Mouse (Mus musculus) erythroblast, adult 5-6 weeks (primary cell): ENCODE measurements around the gene Gm11027. TPM values are rescaled to one million over a fixed set of nuclear protein-coding genes. Genes with fewer than 3 reads are reported as not detected.

Experiments
- ATAC-seq: replicated peaks from 2 replicates; pipeline ENCODE4 v1.8.0; 2016; ENCODE audit warnings: moderate number of reproducible peaks, mild to moderate bottlenecking, moderate TSS enrichment, inconsistent platforms; ENCODE audit not compliant: poor library complexity, low FRiP score, severe bottlenecking
- total RNA-seq, 2 experiments: library from RNA; stranded (forward) in 1 of 2; stranded (reverse) in 1 of 2; fragments of 150-400 nt in 1 of 2; fragments of 200-764, 138-1000 nt in 1 of 2; gene quantifications; 2 replicates each; pipeline versions ENCODE4 v1.2.3 to v1.2.4; 2015 to 2017; ENCODE audit warnings: low replicate concordance in 2 of 2

Gene Gm11027
- total RNA-seq, 2 experiments from 2014 or later = not detected

DNA sequence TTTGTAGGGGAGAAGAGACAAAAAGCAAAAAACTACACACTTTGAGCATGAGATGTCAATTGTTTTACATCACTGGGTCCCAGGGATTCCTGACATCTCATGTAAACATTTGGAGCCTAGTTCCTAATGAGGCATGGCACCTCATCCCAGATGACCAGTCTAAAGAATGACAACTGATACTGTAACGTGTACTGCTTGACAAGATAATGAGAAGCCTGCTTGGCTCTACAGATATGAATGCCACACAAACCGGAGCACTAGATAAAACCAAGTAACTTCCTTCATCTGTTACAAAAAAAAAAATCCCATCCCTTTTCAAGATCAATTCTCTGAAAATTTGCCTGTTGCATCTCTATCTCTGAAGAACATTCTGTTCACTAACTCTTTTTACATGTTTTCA lies 1.8 kb downstream of the Gm11027 start:
- ATAC-seq = no peak

DNA sequence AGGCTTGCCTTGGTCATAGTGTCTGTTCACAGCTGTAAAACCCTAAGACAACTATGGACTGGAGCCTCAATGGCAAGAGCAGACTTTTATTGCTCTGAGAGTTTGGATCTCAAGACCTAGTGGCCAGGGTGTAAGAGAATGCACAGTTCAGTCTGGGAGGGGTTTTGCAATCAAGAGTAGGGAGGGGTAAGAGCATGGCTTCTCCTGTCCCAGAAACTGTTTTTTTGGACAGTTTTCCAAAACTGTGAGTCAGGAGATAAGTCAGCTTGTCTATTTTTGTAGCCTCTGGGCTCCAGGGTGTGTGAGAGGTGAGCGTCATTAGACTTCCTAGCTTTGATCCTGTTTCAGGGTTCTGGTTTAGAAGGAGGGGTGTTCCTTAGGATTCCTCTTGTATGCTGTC lies 3.4 kb downstream of the Gm11027 start:
- ATAC-seq = no peak

DNA sequence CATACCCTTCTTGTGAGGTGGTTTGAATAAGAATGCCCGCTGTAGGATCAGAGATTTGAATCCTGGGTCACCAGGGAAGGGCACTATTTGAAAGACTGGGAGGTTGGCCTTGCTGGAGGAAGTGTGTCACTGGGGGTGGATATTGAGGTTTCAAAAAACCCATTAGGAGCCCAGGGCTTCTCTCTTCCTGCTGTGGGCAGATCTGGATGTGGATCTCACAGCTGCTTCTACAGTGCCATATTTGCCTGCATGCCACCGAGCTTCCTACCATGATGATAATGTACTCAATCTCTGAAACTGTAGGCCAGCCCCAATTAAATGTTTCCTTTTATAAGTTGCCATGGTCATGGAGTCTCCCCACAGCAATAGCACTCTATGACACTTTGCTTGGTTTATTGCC lies 4.0 kb downstream of the Gm11027 start:
- ATAC-seq = no peak

DNA sequence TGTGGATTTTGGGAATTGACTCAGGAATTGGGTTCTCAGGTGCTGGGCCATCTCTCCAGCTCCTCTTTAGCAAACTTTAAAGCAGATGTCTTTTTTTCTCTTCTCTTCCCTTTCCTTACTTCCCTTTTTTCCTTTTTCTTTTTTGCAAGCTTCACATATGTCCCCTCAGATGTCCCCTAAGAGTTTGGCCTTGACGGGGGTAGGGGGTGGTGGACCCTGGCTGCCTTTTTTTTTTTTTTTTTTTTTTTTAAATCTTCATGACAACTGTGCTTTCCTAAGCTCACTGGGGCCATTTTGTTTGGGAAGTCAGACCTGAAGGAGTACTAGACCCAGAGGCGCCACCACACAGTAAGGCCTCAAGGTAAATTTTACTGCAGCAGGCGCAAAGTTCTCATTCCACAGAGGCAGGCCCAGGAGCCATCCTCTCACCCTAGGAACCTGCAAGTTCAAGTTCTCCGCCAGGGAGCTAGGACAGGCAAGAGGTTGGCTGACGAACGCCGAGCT lies 5.0 kb downstream of the Gm11027 start:
- peak; percentile 21 for ATAC-seq

DNA sequence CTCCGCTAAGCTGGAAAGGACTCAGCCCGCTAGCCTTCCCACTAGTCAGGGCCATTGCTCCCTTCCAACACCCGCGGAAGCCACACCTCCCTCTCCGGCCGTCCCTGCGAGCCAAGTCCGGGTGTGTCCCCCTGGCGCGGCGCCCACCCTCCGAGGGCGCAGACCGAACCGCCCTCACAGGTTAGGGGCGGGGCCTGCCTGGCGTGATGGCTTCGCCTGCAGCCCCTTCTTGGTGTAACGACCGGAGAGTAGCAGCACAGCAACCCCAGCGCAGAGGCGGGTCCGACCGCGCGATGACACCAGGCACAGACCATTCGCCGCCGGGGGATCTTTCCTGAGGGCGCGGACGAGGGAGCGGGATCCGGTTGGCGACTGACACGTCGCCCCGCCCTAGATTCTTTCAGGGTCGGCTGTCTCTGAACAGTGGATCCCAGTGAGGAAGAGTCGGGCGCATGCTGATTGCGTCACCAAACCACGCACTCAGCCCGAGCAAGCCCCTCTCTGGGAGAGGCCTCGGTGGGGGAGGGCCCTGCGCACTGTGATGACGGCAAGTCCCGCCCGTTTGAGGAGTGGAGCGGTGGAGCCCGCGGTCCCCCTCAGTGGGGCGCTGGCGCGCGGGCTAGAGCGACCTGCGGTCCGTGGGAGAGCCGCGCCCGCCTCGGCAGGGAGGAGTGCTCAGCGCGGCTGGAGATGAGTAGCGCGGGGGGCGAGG lies 5.6 kb downstream of the Gm11027 start, which contains the start of gene Esyt2:
Gene Esyt2 (plus strand): TSS at position 544 of the 712 bp plus-strand sequence.
- peak; percentile 84 for ATAC-seq

DNA sequence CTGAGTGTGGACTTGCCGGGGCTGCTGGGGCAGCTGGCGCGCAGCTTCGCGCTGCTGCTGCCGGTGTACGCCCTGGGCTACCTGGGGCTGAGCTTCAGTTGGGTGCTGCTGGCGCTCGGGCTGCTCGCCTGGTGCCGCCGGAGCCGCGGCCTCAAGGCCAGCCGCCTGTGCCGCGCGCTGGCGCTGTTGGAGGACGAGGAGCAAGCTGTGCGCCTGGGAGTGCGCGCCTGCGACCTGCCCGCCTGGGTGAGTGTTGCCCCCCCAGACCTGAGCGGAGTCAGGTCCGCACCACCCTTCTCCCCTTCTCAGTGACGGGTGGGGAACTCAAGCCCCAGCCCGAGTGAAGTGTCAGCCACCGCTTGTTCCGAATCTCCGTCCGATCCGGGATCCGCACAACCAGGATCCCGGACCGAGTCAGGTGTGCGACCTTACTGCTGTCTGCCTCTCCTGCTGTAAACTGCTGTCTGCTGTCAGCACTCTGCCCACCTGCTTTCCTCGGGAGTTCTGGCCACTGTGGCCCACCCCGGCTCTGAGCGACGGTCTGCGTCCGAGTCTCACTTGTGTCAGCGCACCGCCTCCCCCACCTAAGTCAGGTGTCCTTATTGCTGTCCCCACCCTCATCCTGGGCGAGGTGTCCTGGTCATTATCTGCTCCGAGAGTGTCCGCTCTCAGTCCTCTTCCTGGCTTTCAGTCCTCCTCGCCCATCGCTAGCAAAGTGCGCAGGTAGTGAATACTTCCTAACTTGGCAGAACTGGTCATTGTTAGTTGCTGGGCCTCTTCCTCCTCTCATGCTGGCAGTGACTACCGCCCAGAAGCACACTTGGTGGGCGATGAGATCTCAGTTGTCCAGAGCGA lies 6.5 kb downstream of the Gm11027 start:
- peak; percentile 58 for ATAC-seq

DNA sequence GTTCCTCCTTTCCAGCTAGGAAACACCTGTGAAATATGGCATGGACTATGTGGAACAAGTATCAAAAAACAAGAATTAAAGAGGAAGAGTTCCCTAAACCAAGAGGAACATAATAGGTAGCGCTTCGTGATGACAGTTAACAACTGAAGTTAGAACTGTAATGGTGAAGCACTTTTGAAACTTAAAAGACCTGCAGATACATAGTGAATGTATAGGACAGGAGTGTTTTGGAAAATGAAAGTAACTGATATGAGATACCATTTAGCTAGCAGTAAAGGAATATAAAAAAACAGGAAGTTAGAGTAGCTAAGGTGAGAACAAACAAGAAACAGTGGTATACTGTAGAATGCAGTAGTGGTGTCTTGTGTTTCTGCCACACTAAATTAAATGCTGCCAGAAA lies 7.7 kb downstream of the Gm11027 start:
- no peak for ATAC-seq

DNA sequence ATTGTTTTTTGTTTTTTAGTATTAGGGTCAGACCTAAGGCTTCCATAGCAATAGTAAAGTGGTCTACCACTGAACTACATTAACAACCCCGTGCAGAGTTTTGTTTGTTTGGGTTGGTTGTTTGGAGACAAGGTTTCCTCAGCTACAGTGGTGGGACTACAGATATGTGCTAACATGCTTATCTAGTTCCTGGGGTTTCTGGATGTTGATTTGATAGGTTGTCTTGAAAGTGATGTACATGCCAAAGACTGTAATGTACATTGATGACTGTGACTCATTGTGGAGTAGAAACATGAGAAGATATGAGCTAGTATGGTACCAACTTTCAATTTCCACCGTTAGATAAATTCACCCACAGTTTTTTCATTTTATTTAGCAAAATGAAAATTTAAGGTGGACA lies 8.3 kb downstream of the Gm11027 start:
- ATAC-seq = no peak

DNA sequence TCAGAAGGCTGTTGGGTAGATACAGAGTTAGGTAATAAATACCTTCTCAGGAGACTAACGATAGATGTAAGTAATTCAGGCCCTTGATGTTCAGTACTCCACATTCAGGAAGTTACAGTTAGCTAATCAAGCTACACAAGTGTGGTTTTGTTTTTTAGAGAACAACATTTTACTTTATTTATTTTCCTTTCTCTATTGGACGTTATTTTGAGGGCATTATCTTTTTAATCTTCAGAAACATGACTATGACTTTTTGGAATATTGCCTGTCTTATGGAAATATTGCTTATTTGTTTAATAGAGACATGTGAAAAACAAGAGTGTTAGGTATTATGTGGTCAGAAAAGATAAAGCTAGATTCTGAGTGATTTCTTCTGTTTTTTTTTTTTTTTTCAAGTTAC lies 18.0 kb downstream of the Gm11027 start:
- ATAC-seq = no peak

DNA sequence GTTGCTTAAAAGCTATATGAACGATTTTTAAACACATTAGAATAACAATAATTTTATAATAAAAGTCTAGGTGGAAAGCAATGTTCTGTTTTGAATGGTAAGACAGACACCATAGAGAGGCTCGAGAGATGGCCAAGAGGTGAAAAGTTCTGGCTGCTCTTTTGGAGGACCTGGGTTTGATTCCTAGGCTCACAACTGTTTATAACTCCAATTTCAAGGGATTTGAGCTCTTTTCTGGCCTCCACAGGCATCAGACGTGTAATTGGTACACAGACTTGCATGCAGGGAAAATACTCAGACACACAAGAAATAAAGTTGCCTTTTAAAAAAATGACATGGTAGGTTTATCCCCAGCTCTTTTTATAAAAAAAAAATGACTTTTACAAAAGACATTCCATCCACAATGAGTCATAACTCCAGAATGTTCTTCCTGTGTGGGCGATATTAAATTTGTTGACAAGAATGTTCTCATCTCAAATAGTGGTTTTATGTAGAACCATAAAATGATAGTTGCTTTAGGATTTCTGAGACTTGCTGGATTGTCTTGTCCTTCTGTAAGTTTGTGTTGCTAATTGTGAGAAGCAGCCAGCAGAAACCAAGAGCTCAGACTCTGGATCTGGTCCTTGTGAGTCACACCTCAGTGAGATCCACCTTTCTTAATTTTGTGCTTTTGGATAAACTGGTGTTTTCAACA lies 18.6 kb downstream of the Gm11027 start:
- no peak for ATAC-seq

DNA sequence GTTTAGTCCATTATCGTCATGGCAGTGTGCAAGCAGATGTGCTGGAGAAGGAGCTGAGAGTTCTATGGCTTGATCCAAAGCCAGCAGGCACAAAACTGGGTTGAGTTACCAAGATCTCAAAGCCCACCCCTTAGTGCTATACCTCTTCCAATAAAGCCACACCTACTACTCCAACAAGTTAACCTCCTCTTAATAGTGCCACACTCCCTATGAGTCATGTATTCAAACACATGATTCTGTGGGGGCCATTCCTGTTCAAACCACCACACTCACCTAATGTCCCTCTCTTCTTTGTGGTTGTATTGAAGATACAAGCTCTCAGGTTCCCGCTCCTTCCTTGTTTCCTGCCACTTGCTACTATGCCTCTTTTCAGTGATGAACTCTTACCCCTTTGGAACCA lies 24.7 kb downstream of the Gm11027 start:
- ATAC-seq = no peak

DNA sequence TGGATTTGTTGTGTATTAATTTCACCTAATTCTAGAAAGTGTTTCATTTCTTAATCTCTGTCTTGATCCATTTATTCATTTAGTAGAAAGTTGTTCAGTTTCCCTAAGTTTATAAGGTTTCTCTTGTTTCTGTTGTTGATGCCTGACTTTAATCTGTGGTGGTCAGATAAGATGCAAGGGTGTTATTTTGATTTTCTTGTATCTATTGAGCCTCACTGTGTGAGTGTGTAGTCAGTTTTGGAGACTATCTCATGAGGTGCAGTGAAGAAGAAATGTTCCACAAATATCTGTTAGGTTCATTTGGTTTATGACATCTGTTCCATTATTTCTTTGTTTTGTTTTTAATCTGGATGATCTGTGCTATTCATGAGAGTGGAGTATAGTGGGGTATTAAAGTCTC lies 27.0 kb downstream of the Gm11027 start:
- ATAC-seq = no peak

DNA sequence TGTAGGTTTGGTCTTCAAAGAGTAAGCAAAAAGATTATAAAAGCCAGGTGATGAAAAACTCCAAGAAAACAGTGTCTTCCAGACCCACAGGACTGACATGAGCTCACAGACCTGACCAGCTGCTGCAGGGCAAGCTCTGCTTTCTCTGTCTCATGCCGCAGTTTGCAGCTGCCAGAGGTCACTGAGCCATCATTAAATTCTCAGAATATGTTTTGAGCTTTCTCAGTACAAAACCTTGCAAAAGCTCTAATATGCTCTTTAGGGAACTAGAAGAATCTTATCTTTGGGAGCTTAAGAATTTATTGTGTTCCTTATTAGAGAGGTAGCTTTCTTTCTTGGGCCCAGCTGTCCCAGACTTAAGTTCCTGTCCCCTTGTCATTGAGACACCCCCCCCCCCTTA lies 30.9 kb downstream of the Gm11027 start:
- ATAC-seq = no peak

DNA sequence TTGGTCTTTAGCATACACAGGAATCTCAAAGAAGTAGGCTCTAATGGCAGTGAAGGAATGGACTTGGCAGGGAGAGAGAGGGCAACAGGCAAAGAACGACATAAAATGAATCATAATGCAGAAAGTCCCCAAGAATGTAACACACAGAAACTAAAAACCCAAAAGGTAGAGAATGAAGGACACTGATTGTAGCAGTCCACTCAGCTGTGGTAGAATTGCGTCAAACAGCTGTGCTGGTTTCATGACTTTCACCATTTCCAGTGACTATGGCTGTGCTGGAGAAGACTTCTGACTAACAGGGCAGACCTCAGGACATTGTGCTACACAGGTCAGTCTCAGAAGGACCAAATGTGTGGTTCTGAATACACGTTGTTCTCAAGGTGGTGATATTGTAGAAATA lies 32.7 kb downstream of the Gm11027 start:
- no peak for ATAC-seq

DNA sequence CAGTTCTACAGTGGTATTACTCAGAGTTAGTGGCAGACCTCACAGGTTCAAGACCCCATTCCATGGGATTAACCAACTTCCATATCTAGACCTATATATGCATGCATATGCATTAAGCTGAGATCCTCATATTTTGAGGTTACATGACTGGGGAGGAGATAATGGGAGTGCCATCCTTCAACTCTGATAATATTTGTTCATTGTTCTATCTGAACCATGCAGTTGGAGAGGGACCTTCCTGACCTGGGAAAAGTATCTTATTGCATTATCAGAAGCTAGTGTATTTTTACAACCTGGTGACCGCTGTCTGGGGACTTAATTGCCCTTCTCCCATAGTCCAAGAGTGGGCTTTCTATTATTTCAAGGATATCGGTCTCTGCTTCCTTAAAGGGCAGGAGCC lies 33.4 kb downstream of the Gm11027 start:
- no peak for ATAC-seq

DNA sequence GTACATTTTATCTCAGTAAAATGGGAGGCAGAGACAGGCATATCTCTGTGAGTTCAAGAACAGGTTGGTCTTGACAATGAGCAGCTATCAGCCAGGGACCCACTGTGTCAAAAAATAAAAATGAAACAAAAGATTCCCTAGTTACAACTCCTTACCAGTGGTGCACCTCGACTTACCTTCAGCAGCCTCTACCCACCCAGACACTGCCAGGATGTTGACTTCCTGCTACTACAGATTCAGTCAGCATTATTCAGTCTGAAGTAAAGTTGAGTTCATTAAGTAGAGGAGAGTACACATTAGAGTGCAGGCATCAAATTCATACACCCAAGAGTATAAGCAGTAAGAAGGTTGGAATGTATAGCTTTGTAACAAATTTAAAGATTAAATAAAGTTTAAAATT lies 38.6 kb downstream of the Gm11027 start:
- no peak for ATAC-seq

DNA sequence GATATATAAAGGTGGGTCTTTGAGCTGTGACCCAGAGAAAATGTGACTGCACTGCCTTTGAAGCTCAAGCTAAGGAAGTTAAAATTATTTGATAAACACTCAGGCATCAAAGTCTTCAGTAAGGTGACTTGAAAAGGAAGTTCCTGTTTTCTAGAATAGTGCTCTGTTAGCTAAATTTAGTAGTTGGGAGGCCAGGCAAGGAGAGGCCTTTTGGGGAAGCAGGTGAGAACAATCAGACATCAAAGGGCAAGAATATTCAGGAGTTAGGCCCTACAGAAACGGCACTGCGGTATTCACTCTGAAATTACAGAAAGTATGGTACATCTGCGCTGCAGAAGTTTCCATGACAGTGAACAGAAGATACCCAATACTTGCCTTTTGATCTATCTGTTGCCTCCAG lies 40.3 kb downstream of the Gm11027 start:
- ATAC-seq = no peak

DNA sequence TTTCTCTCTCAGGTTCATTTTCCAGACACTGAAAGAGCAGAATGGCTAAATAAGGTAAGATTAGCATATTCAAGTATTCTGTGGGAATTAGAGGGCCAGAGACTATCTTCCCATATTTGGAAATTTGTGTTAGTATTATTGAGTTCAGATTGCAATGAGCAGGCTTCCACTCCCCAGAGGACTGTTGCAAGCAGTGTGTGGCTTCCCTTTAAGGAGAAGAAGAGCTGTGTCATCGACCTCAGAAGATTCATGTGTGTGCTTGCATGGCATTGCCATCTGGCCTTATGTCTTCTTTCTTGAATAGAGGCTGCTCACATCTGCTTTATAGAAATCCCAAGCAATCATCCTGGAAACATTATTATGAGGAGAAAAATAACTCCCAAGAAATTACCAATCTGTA lies 42.6 kb downstream of the Gm11027 start:
- no peak for ATAC-seq
